Mouse (Mus musculus) kidney, postnatal 0 days (tissue): ENCODE measurements at regions not wholly inside any gene's neighbourhood (a gene's known extent, or its start where the extent isn't known, plus 50 kb on each side); places are given as distances from the start of the nearest gene placed in this dataset.

Source experiments
- ATAC-seq: fragments of 200-750 bp; cut with Nextera tagmentation; replicated peaks from 2 replicates; pipeline ENCODE4 v1.8.0; 2017; ENCODE audit warnings: low read depth, moderate number of reproducible peaks, moderate TSS enrichment, moderate library complexity; ENCODE audit not compliant: low FRiP score
- DNase-seq: peaks from one replicate; pipeline ENCODE4 v3.0.0-alpha.2; 2016; ENCODE audit warnings: low spot score
- H3K27ac ChIP-seq: fragments of 300-500 bp; sonication (generic); 2 replicates; pipeline ENCODE4 v1.5.1; 2014; ENCODE audit warnings: mild to moderate bottlenecking
- H3K27me3 ChIP-seq: fragments of 300-500 bp; sonication (generic); 2 replicates; pipeline ENCODE4 v1.6.1; 2014; ENCODE audit warnings: low read length, mixed read lengths; ENCODE audit not compliant: insufficient read depth
- H3K36me3 ChIP-seq: fragments of 300-500 bp; sonication (generic); 2 replicates; pipeline ENCODE4 v1.6.1; 2014; ENCODE audit warnings: low read length, mixed read lengths; ENCODE audit not compliant: insufficient read depth
- H3K4me1 ChIP-seq: fragments of 300-500 bp; sonication (generic); replicated peaks from 2 replicates; pipeline ENCODE4 v1.6.1; 2014; ENCODE audit warnings: antibody characterized with exemption, low read length, mixed read lengths; ENCODE audit not compliant: insufficient read depth
- H3K4me2 ChIP-seq: fragments of 300-500 bp; sonication (generic); 2 replicates; pipeline ENCODE4 v1.6.1; 2014; ENCODE audit warnings: mild to moderate bottlenecking, low read length, moderate library complexity, mixed read lengths
- H3K4me3 ChIP-seq: fragments of 300-500 bp; sonication (generic); replicated peaks from 2 replicates; pipeline ENCODE4 v1.5.1; 2014; ENCODE audit warnings: low read depth, low read length
- H3K9ac ChIP-seq: fragments of 300-500 bp; sonication (generic); 2 replicates; pipeline ENCODE4 v1.6.1; 2014; ENCODE audit warnings: low read depth, low read length
- H3K9me3 ChIP-seq: fragments of 300-500 bp; sonication (generic); replicated peaks from 2 replicates; pipeline ENCODE4 v1.6.1; 2016; ENCODE audit warnings: low read length, inconsistent platforms, mixed read lengths
- CTCF ChIP-seq: IDR thresholded peaks from 2 replicates; pipeline ENCODE4 v1.5.1; 2016; ENCODE audit warnings: antibody characterized with exemption, low read depth, mild to moderate bottlenecking, moderate library complexity
- WGBS: fragments of 180-500 bp; shearing (Covaris S2); extraction: QIAGEN DNeasy Blood & Tissue Kit; methylation state at CpG from one replicate; pipeline ENCODE4 v1.1.7; 2014; 5-methylcytosine and 5-hydroxymethylcytosine counted together

DNA sequence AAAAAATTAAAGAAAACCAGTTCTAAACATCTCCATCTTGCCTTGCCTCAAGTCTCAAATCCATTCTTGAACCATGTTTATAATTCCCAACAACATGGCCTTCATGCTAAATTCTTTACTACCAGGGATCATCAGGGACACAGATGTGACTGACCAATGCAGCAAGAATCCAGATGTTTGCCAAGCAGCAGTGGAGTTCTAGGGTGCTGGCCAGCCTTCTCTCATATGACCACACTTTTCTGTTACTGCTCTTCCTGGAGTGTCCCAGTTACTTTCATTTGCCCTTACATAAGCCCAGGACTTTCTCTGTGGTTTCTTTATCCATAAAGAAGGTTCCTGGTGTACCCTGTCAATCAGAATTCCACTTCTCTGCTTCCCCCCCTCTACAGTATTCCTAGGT lies 185.4 kb upstream of the Cd180 start:
- ATAC-seq (no peak), DNase-seq (no peak)
- Histone ChIP-seq H3K4me2 (no peak overlapping the region), H3K4me3 (no peak overlapping the region), H3K9me3 (no peaks in the 10 kb centered on the region), H3K36me3 (no peaks in the 10 kb centered on the region), H3K9ac (no peak overlapping the region), H3K4me1 (no peaks in the 10 kb centered on the region), H3K27ac (no peak overlapping the region), H3K27me3 (no peaks in the 10 kb centered on the region)
- TF ChIP-seq CTCF: no peak

GRCm38 (mm10) chr13:102510733-102511279 lies 182.6 kb upstream of the Cd180 start:
- Histone ChIP-seq H3K27me3 (no peaks in the 10 kb centered on the region), H3K27ac (no peak overlapping the region), H3K9me3 (no peaks in the 10 kb centered on the region), H3K4me3 (no peak overlapping the region), H3K4me2 (no peak overlapping the region), H3K9ac (no peak overlapping the region), H3K36me3 (no peaks in the 10 kb centered on the region), H3K4me1 (no peaks in the 10 kb centered on the region)
- TF ChIP-seq CTCF: no peak
- 91% methylated on average over 1 of the region's 1 CpGs for WGBS
- DNase-seq (no peak), ATAC-seq (no peak)

GRCm38 (mm10) chr13:102518169-102518882 lies 175.0 kb upstream of the Cd180 start:
- H3K9ac ChIP-seq: no peak overlapping the region
- no peak for TF ChIP-seq CTCF
- WGBS: 88% methylated on average over 5 of the region's 5 CpGs
- DNase-seq: no peak
- no peak overlapping the region for H3K4me2 ChIP-seq
- no peaks in the 10 kb centered on the region for H3K4me1 ChIP-seq
- ATAC-seq: no peak
- no peaks in the 10 kb centered on the region for H3K27me3 ChIP-seq
- no peaks in the 10 kb centered on the region for H3K36me3 ChIP-seq
- H3K9me3 ChIP-seq: no peaks in the 10 kb centered on the region
- no peak overlapping the region for H3K4me3 ChIP-seq
- H3K27ac ChIP-seq: no peak overlapping the region

- no peak for DNase-seq
- H3K36me3 ChIP-seq: no peaks in the 10 kb centered on the region
- H3K4me1 ChIP-seq: no peaks in the 10 kb centered on the region
- H3K9me3 ChIP-seq: no peaks in the 10 kb centered on the region
- WGBS: 52% methylated on average over 1 of the region's 1 CpGs
- ATAC-seq: no peak
- no peaks in the 10 kb centered on the region for H3K27me3 ChIP-seq
- no peak overlapping the region for H3K4me2 ChIP-seq
- no peak overlapping the region for H3K27ac ChIP-seq
- TF ChIP-seq CTCF: no peak
- H3K9ac ChIP-seq: no peak overlapping the region
- no peak overlapping the region for H3K4me3 ChIP-seq
Observed at GRCm38 (mm10) chr13:102521427-102521826, 171.9 kb upstream of the Cd180 start.

DNA sequence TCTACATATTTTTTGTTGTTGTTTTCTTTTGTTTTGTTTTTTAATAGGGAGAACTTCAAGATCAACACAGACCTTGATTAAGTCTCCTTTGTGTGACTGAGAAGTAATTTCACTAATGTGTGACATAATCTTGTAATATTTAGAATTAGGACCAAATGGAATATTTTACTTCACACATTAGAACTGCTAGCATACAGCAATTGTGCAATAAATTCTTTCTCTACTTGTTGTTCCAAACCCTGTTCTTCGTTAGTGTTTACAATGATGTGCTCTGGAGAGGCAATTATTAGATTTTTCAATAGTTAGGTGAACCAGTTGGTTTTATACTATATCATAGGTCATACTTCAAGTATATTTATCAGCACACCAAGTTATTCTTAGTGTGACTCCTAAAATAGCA lies 171.3 kb upstream of the Cd180 start:
- no peak for ATAC-seq
- Histone ChIP-seq H3K9me3 (no peaks in the 10 kb centered on the region), H3K36me3 (no peaks in the 10 kb centered on the region), H3K4me3 (no peak overlapping the region), H3K27me3 (no peaks in the 10 kb centered on the region), H3K4me1 (no peaks in the 10 kb centered on the region), H3K27ac (no peak overlapping the region), H3K4me2 (no peak overlapping the region), H3K9ac (no peak overlapping the region)
- DNase-seq: no peak
- no peak for TF ChIP-seq CTCF
- WGBS: 92% methylated on average over 1 of the region's 1 CpGs

DNA sequence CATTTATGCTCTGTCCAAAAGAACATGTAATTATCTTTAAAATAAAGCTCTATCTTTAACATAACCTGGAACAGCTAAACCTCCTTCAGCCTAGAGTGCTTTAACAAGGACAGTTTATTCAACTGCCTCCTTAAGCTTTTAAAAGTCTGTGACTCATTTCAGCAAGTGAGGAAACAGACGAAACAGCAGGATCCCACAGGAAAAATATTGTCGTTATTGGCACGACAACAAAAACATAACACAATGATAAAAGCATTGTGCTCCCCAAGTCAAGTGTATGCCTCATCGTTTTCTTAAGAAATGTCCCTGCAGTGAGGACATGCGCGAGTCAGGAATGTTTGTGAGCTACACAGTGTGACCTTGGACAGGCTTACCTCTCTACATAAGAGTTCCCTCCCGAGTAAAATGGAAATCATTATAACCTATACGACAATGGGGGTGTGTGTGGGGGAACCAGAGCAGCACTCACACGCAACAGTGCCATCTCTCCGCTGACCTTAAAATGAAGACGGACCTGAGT lies 166.7 kb upstream of the Cd180 start:
- no peaks in the 10 kb centered on the region for H3K9me3 ChIP-seq
- H3K9ac ChIP-seq: no peak overlapping the region
- no peak for DNase-seq
- TF ChIP-seq CTCF: no peak
- no peaks in the 10 kb centered on the region for H3K27me3 ChIP-seq
- H3K4me3 ChIP-seq: no peak overlapping the region
- ATAC-seq: no peak
- H3K36me3 ChIP-seq: no peaks in the 10 kb centered on the region
- no peak overlapping the region for H3K4me2 ChIP-seq
- 69% methylated on average over 11 of the region's 11 CpGs for WGBS
- H3K27ac ChIP-seq: no peak overlapping the region
- H3K4me1 ChIP-seq: no peaks in the 10 kb centered on the region
